Mouse (Mus musculus): ENCODE results near the gene Kifc3. TPM values are rescaled to one million over a fixed set of nuclear protein-coding genes. Genes with fewer than 3 reads are reported as not detected.

Gene Kifc3
- polyA plus RNA-seq, 1 experiment from 2014 or later: 8.9 TPM

DNA sequence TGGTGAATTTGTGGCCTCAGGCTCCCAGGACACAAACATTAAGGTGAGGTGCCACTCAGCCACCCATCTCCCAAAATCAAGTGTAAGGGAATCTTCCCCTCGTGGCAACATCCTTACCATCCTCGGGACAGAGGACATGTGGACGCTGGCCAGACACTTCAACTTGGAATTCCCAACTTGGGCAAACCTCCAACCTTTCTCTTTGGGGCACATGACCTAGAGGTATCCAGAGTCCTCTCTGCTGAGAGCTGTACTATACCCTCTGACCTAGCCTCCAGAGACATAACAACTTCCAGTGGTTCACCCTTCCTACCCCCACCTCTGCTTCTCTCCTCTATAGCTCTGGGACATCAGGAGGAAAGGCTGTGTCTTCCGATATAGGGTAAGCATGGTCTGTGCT, 109.0 kb downstream of the Kifc3 start:
- no peak overlapping the region for H3K4me2 ChIP-seq (ENCODE audit: low read length)
- H3K27ac ChIP-seq (ENCODE audit: low read depth, low read length): no peak overlapping the region
- DNase-seq (ENCODE audit: low spot score) (no peak), ATAC-seq (no peak)
- WGBS: 90% methylated on average over 4 of the region's 4 CpGs
- H3K9ac ChIP-seq (ENCODE audit: low read length): no peak overlapping the region
- peaks cover 98% of the 10 kb centered on the region for H3K36me3 ChIP-seq (ENCODE audit: control insufficient read depth, insufficient read depth, low read length)
- no peaks in the 10 kb centered on the region for H3K27me3 ChIP-seq (replicated peaks; ENCODE audit: control insufficient read depth, insufficient read depth, low read length)
- no peak overlapping the region for H3K4me3 ChIP-seq (ENCODE audit: low read depth, low read length)
- no peaks in the 10 kb centered on the region for H3K4me1 ChIP-seq (ENCODE audit: control insufficient read depth, insufficient read depth, low read length)
- no peaks in the 10 kb centered on the region for H3K9me3 ChIP-seq (replicated peaks; ENCODE audit: control insufficient read depth, low read length)

DNA sequence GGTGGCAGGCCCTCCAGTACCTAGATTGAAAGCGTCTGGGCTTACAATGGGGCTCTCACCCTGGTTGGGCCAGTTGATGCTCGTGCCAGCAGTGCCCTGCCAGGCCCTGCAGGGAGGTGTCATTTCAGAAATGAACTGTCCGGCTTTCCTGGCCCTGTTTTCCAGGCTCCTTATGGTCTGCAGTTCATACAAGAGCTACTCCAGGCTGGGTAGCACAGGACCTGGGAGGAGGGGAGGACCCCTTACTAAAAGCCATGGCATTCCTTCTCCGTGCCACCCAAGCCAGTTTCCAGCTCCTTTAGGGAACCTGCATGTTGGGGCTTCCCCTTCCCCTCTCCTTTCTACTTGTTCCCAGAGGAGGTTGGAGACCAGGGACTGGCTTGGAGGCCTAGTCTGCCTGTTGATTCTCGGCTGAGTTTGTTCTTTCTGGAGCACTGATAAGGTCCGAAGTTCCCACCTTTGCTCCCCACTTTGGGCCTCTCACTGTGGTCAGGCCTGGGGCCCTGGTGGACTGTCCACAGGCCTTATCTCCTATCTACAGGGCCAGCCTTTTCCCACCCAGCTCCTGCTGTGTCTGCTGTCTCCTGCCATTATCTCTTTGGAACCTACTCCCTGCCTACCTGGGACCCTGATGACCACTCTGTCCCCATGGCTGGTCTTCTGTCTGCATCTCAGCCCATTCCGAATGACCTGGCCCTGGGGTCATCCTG, 117.0 kb downstream of the Kifc3 start:
- H3K4me3 ChIP-seq (ENCODE audit: low read depth, low read length): no peak overlapping the region
- ATAC-seq: no peak
- no peaks in the 10 kb centered on the region for H3K9me3 ChIP-seq (replicated peaks; ENCODE audit: control insufficient read depth, low read length)
- peaks cover 10% of the 10 kb centered on the region for H3K4me1 ChIP-seq (ENCODE audit: control insufficient read depth, insufficient read depth, low read length)
- H3K4me2 ChIP-seq (ENCODE audit: low read length): no peak overlapping the region
- H3K27ac ChIP-seq (ENCODE audit: low read depth, low read length): no peak overlapping the region
- H3K27me3 ChIP-seq (replicated peaks; ENCODE audit: control insufficient read depth, insufficient read depth, low read length): no peaks in the 10 kb centered on the region
- no peak for DNase-seq (ENCODE audit: low spot score)
- WGBS: 91% methylated on average over 7 of the region's 7 CpGs
- H3K36me3 ChIP-seq (ENCODE audit: control insufficient read depth, insufficient read depth, low read length): peaks cover 60% of the 10 kb centered on the region
- no peak overlapping the region for H3K9ac ChIP-seq (ENCODE audit: low read length)

DNA sequence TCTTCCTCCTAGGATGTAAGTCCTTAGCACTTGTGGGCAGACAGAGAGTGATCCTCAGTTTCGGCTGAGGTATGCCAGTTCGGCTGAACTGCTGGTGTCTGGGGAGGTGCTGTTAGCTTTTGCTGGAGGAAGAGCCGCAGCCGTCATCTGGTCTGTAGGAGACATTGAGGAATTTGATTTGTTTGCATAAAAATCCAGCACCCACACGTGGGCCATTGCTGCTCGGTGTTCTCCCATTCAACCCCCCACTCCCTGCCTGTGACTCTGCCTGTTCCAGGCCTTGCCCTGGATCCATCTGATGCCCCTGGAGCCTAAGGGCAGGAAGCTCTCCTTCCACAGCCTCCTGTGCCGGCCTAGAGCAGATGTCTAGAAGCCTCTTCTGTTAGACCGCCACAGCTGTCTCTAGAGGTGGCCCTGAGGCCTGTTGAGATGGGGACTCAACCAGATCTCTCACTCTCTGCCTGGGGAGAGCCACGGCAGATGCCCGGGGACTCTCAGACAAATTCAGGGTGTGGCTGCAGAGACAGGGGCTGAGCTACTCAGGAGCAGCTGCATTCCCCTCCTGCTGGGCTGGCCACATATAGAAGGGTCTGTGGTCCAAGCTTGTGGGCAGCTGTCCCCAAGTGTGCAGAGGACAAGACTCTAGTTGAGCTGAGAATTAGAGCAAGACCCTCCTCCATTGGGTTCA, 117.7 kb downstream of the Kifc3 start:
- H3K27me3 ChIP-seq (replicated peaks; ENCODE audit: control insufficient read depth, insufficient read depth, low read length): no peaks in the 10 kb centered on the region
- 86% methylated on average over 10 of the region's 10 CpGs for WGBS
- no peak overlapping the region for H3K9ac ChIP-seq (ENCODE audit: low read length)
- H3K9me3 ChIP-seq (replicated peaks; ENCODE audit: control insufficient read depth, low read length): no peaks in the 10 kb centered on the region
- H3K36me3 ChIP-seq (ENCODE audit: control insufficient read depth, insufficient read depth, low read length): peaks cover 53% of the 10 kb centered on the region
- DNase-seq (ENCODE audit: low spot score): no peak
- H3K4me2 ChIP-seq (ENCODE audit: low read length): no peak overlapping the region
- H3K4me1 ChIP-seq (ENCODE audit: control insufficient read depth, insufficient read depth, low read length): peaks cover 10% of the 10 kb centered on the region
- no peak for ATAC-seq
- H3K4me3 ChIP-seq (ENCODE audit: low read depth, low read length): no peak overlapping the region
- H3K27ac ChIP-seq (ENCODE audit: low read depth, low read length): 0 out of 2 replicates have a peak overlapping the region, but pooled peaks have one; percentile 9

DNA sequence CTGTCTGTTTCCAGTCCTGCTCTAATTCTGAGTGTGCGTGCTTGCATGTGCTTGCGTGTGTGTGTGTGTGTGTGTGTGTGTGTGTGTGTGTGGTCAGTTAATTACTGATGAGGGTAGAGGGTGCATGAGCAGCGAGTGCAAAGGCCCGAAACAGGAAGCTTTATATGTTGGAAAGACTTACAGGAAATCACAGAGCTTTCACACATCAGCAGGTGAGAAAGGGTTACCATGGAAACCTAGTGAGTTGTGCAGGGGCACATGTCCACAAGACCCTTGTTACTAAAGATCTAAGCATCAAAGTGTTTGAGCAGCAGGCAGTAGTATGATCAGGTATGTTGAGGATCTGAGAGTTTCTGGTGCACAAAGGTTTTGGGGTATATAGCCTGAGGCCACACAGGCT, 118.4 kb downstream of the Kifc3 start:
- DNase-seq (ENCODE audit: low spot score) (no peak), ATAC-seq (no peak)
- Histone ChIP-seq H3K4me2 (ENCODE audit: low read length) (no peak overlapping the region), H3K9ac (ENCODE audit: low read length) (no peak overlapping the region), H3K4me3 (ENCODE audit: low read depth, low read length) (no peak overlapping the region), H3K9me3 (replicated peaks; ENCODE audit: control insufficient read depth, low read length) (no peaks in the 10 kb centered on the region), H3K36me3 (ENCODE audit: control insufficient read depth, insufficient read depth, low read length) (peaks cover 47% of the 10 kb centered on the region), H3K4me1 (ENCODE audit: control insufficient read depth, insufficient read depth, low read length) (peaks cover 10% of the 10 kb centered on the region), H3K27me3 (replicated peaks; ENCODE audit: control insufficient read depth, insufficient read depth, low read length) (no peaks in the 10 kb centered on the region), H3K27ac (ENCODE audit: low read depth, low read length) (no peak overlapping the region)
- 91% methylated on average over 4 of the region's 4 CpGs for WGBS

DNA sequence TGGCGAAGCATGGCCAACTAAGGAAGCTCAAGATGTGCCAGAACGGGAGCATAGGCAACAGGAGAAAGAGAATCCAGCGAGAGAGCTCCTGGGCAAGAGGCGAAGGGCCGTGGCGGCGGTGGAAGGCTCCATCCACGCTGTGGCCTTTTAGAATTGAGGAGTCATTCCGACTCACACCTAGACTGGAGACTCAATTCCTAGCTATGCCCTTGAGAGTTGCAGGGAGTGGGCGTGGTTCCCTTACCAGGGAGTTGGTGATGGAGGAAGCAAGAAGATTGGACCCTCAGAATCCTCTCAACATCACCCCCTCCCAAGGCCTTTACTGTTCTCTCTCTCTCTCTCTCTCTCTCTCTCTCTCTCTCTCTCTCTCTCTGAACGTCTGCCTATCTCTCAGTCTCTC, 121.0 kb downstream of the Kifc3 start:
- Histone ChIP-seq H3K9ac (ENCODE audit: low read length) (peak overlapping the region; percentile 84), H3K27me3 (replicated peaks; ENCODE audit: control insufficient read depth, insufficient read depth, low read length) (no peaks in the 10 kb centered on the region), H3K4me3 (ENCODE audit: low read depth, low read length) (peak overlapping the region; percentile 82), H3K4me1 (ENCODE audit: control insufficient read depth, insufficient read depth, low read length) (peaks cover 10% of the 10 kb centered on the region), H3K27ac (ENCODE audit: low read depth, low read length) (no peak overlapping the region), H3K36me3 (ENCODE audit: control insufficient read depth, insufficient read depth, low read length) (peaks cover 23% of the 10 kb centered on the region), H3K4me2 (ENCODE audit: low read length) (peak overlapping the region; percentile 64), H3K9me3 (replicated peaks; ENCODE audit: control insufficient read depth, low read length) (no peaks in the 10 kb centered on the region)
- 6% methylated on average over 11 of the region's 11 CpGs for WGBS
- DNase-seq (ENCODE audit: low spot score) (no peak), ATAC-seq (no peak)

DNA sequence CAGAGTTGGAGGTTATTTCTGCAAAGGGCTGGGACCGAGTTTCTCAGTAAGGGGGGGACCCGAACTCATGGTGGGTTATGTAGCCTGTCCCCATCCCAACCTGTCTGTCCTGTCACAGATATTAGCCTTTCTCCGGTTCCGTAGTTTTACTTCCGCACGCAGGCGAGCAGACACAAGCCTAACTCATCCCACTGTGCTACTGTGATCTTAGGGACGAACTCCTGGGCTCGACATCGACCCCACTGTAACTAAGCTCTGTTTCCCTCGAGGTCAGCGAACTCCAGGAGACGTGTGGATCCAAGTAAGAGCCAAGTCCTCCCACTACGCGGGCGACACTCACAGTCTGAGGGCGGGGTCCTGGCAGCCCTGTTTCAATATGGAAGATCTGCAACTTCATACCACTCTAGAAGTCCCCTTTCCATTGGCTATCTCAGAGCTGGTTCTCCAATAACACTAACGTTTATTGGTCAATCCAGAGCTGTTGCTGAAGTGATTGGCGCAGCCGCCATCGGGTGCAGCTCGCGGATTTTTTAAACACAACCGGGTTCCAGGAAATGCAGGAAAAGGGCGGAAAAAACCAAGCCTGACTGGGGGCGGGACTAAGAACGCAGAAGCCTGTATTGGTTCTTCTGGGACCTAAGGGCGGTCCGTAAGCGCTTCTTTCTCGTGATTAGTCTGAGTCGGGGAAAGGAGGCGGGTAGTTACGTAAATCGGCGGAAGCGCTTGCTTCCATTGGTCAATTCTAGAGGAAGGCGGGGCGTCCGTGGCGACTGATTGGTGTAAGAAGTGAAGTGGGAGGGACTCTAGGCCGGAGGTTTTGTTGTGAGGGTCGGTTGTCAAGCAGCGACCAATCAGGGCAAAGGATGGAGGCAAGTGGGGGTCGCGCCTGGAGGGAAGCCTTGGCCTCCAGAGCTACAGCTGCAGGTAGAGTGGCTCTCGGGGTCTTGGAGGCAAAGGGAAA, 122.0 kb downstream of the Kifc3 start, which contains the start of gene Katnb1:
Katnb1 (plus strand) TSS at position 806 of the 961 bp plus-strand sequence.
- H3K9me3 ChIP-seq (replicated peaks; ENCODE audit: control insufficient read depth, low read length): no peaks in the 10 kb centered on the region
- H3K4me1 ChIP-seq (ENCODE audit: control insufficient read depth, insufficient read depth, low read length): peaks cover 10% of the 10 kb centered on the region
- peak within 1 kb of the TSS; percentile 82 for H3K4me3 ChIP-seq (ENCODE audit: low read depth, low read length)
- peaks cover 23% of the 10 kb centered on the region for H3K36me3 ChIP-seq (ENCODE audit: control insufficient read depth, insufficient read depth, low read length)
- H3K27ac ChIP-seq (ENCODE audit: low read depth, low read length): peak within 1 kb of the TSS; percentile 41; the same call in 1 of the 2 replicates
- H3K4me2 ChIP-seq (ENCODE audit: low read length): peak within 1 kb of the TSS; percentile 64
- under 1% methylated on average over 47 of the region's 47 CpGs for WGBS
- peak; percentile 98 for ATAC-seq
- DNase-seq (ENCODE audit: low spot score): peak; percentile 100
- peak within 1 kb of the TSS; percentile 84 for H3K9ac ChIP-seq (ENCODE audit: low read length)
- H3K27me3 ChIP-seq (replicated peaks; ENCODE audit: control insufficient read depth, insufficient read depth, low read length): no peaks in the 10 kb centered on the region

DNA sequence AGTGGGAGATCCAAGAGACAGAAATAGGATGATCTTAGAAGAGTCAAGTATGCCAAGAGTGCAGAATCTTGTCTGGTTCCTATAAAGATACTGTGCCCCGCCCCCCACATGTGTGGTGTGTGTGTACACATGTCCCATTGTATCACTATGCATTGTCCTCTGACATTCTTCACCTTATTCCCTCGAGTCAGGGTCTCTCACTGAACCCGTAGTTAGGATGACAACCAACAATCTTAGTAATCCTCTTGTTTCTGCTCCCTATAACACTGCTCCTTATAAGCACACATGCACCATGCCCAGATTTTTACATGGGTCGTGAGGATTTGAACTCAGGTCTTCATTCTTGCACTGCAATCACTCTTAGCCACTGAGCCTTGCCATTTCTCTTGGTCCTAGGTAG, 123.3 kb downstream of the Kifc3 start:
- no peaks in the 10 kb centered on the region for H3K9me3 ChIP-seq (replicated peaks; ENCODE audit: control insufficient read depth, low read length)
- H3K27me3 ChIP-seq (replicated peaks; ENCODE audit: control insufficient read depth, insufficient read depth, low read length): no peaks in the 10 kb centered on the region
- no peak overlapping the region for H3K9ac ChIP-seq (ENCODE audit: low read length)
- H3K36me3 ChIP-seq (ENCODE audit: control insufficient read depth, insufficient read depth, low read length): peaks cover 11% of the 10 kb centered on the region
- H3K4me1 ChIP-seq (ENCODE audit: control insufficient read depth, insufficient read depth, low read length): peaks cover 10% of the 10 kb centered on the region
- ATAC-seq (no peak), DNase-seq (ENCODE audit: low spot score) (no peak)
- no peak overlapping the region for H3K27ac ChIP-seq (ENCODE audit: low read depth, low read length)
- H3K4me2 ChIP-seq (ENCODE audit: low read length): no peak overlapping the region
- H3K4me3 ChIP-seq (ENCODE audit: low read depth, low read length): no peak overlapping the region
- WGBS: 91% methylated on average over 4 of the region's 4 CpGs

DNA sequence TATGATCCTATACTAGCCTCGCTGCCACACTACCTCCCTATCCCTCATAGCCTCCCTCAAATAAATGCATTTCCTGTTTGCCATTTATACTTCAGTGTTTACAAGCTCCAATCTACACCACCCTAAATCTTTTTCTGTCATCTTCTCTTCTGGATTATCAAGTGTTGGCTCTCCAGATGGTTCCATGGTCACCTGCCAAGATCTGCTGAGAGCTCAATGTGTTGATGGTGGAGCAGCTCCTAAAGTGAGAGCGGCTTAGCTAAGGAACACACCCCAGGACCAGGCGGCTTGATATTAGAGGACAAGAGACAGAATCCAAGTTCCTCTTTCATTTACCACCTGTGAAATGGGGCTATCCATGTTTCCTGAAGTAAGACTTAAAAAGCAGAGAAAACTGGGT, 124.6 kb downstream of the Kifc3 start:
- Histone ChIP-seq H3K27ac (ENCODE audit: low read depth, low read length) (no peak overlapping the region), H3K4me1 (ENCODE audit: control insufficient read depth, insufficient read depth, low read length) (peaks cover 10% of the 10 kb centered on the region), H3K9ac (ENCODE audit: low read length) (no peak overlapping the region), H3K9me3 (replicated peaks; ENCODE audit: control insufficient read depth, low read length) (no peaks in the 10 kb centered on the region), H3K4me2 (ENCODE audit: low read length) (no peak overlapping the region), H3K4me3 (ENCODE audit: low read depth, low read length) (no peak overlapping the region), H3K27me3 (replicated peaks; ENCODE audit: control insufficient read depth, insufficient read depth, low read length) (no peaks in the 10 kb centered on the region), H3K36me3 (ENCODE audit: control insufficient read depth, insufficient read depth, low read length) (peaks cover 3% of the 10 kb centered on the region; the same call in 1 of the 2 replicates)
- ATAC-seq: no peak
- no peak for DNase-seq (ENCODE audit: low spot score)
- WGBS: 84% methylated on average over 3 of the region's 3 CpGs

All from forebrain, embryonic 14.5 days (tissue).